Mouse (Mus musculus): ENCODE measurements at regions not wholly inside any gene's neighbourhood (a gene's known extent, or its start where the extent isn't known, plus 50 kb on each side); places are given as distances from the start of the nearest gene placed in this dataset.
A peak's percentile ranks its signal among the peaks of the same experiment; 100 is the strongest.

DNA sequence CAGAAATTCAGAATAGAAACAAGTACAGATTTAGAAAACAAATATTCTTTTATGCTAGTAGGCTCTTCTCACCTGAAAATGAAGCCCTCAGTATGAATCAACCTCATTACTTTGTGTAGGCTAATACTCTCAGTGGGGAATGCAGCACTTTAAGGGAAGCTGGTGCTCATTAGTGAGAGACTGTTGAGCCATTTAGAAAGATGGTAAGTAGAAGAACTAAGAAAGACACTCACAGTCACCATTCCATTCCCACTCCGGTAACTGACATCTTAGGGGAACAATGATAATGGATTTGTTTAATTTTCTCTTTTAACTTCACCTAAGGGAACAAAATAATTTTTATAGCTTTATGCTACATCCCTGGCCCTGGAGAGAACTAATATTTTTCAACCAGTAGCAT lies 648.0 kb upstream of the Nova1 start:
- DNase-seq = no peak

DNA sequence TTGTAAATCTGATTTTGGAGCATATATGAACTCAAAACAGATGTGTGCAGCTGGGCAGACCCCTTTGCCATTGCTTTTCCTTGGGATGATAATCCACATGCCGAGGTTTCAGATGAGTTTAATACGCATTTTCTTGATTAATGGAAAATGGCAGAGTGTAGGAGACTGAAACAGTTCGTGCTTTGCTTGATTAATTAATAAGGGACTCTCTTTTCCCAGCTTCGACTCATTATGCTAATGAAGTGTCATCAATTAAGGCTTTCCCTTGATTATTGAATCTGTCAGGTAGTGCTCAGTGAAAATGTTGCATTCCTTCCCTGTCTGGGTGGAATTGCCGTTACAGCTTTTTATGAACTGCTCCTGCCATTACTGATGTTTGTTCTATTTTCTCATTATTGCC lies 647.2 kb upstream of the Nova1 start:
- DNase-seq = no peak

DNA sequence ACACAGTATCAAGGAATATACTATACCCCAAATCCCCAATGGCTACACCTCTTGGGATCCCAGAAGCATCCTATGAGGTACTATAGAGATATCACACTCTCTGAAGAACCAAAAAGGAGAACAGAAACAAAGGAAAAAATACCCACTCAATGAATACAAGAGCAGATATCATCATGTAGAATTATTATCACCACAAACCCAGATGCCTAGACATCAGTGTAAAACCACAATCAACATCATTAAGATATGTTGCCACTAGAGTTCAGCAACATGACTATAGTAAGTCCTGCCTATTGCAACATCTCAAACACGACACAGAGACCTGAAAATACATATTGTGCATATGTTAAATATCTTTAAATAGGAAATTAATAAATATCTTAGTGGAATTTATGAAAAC lies 612.9 kb upstream of the Nova1 start:
- DNase-seq = no peak

DNA sequence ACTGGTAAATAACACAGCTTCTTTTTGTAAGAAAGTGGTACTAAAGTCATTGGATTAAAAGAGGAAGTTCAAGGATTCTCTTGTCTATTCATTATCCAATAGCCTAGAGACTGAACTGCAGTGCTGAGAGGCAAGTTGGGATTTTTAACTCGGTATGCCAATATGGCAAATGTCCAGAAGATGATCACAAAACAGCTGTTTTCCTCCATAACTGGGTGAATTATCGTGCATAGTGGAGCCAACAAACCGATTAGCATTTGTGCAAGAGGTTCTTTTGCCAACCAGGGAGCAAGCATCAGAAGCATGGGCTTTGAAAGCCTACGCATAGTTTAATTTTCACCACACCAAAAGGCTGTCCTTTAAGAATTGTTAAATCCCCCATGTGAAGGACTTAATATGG lies 593.5 kb upstream of the Nova1 start:
- no peak for DNase-seq

DNA sequence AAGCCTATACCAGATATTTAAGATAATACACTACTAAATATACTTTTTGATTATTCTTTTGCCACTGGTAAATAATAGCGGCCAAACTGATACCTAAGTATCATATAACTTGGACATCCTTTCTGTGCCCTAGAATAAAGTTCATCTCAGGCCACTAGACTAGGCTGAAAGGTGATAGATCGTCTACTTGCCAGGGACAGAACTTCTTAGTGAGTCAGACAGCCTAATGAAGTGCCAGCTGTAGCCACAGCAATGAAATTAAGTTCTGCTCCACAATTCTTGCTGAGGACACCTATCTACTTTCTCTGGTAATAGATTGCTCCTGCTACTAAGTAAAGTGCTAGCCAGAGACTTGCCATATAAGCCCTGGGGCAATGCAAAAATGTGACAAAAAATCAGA lies 587.8 kb upstream of the Nova1 start:
- DNase-seq = no peak

DNA sequence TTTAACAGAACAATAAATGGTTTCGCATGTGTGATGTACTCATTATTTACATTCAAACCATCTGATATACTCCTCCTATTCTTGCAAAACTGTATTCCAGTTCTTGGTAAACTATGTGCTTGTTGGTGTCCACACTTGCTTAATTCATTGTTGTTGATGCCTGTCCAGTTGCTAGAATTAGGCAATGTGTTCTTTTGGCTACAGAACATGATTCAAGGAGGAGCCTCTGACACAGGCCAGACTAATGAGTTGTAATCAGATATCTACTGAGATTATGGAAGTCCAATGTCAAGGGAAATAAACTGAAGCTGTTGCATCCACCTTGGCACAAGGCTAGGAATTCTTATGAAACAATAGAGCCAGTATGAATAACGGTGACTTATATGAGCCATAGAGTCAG lies 587.4 kb upstream of the Nova1 start:
- DNase-seq = no peak

DNA sequence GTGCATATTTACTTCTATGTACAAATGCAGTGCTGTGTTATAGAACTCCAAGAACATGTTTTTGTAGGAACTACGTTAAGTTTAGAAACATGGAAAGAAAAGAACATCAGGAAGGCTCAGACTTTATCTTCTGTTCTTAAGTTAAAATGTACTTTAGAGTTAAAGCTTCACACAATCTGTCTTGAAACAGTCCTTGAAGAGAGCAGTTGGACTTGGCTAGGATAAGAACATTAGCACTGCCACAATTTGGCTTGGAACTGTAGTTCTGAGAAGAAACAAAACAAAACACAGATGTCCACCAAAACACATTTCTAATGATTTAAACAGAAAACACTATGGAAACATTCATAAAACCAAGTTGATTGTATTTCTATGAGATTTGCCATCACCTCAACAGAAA lies 564.5 kb upstream of the Nova1 start:
- no peak for DNase-seq

DNA sequence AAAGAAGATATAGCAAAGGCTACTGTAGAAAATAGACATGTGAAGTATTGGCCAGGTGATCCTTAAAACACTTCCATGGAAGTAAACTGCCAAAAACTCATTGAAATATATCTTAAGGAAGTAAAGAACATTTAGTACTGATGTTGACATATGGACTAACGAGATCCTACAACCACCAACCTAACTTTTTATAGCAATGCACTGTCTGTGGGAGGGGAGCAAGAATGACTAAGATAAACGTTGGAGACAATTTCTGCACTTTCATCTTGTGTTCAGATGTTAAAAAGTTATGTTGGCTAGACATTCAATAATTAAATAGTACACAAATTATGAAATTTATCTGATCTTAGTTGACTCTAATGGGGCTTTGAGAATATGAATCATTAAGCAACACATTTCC lies 534.5 kb upstream of the Nova1 start:
- DNase-seq = no peak

DNA sequence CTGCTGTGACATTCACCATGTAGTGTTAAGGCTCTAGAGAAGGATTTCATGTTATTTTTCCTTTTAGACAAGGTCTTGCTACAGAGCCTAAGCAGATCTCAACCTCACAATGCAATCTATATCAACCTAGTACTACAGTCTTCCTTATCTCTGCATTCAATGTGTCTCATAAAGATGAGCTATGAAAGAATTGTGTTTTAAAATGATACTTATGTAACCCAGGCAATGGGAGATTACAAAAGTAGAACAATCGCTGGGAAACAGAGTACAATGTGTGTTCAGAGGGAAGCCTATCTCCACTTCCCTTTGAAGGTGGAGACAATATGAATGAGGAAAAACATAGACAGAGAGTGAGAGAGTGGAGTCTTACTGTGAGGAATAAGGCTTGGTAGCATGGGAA lies 532.5 kb upstream of the Nova1 start:
- DNase-seq = no peak

DNA sequence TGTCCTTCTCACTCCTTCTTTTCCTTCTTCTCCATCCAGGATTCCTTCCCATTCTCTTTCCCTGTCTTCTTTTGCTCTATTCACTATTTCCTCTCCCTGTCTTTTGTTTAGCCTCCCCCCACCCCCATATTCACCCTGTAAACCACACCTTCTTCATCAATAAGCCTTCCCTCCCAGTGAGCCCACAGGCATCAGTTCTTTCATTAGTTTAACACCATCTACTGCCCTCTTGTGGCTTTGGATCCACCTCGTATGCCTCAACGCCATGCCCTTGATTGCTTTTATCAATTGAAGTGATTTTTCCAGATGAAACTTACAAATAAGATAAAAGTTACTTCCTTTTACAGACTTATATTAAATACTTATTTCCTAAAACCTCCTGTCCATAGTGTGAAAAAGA lies 494.7 kb upstream of the Nova1 start:
- DNase-seq = peak; percentile 6 to 54

DNA sequence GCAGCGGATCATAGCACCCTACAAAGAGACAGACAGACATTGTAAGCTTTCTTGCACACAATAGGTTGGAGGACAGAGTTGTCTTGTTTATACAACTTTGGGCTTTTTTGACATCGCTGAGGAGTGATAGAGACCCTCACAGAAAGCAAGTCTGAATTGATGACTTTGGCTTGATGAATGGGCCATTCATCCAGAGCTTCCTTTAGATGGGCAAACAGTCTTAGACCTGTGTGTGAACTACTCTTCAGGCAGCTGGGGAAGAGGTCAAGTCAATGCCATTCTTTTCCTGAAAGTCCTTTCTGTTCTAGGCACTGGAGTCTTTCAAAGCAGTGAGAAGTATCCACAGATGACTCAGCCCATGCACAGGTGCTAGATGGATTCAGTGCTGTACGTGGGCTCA lies 457.2 kb upstream of the Nova1 start:
- no peak for DNase-seq

DNA sequence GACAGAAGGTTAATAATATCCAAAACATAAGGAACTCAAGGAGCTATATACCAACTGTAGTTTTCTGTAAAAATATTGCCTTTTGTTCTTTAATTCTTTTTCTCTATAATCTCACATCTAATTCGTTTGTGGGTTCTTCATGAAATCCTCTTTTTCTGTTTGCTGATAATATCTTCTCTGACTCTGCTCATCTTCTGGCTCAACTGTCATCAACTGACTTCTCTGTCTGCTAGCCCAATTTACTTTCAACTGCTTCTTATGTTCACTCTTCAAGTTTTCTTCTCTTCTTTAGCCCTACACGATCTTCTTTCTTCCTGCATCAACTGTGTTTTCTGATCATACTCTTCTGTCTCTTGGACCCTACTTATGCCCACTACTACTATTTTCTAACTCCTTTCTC lies 453.6 kb upstream of the Nova1 start:
- DNase-seq = no peak

DNA sequence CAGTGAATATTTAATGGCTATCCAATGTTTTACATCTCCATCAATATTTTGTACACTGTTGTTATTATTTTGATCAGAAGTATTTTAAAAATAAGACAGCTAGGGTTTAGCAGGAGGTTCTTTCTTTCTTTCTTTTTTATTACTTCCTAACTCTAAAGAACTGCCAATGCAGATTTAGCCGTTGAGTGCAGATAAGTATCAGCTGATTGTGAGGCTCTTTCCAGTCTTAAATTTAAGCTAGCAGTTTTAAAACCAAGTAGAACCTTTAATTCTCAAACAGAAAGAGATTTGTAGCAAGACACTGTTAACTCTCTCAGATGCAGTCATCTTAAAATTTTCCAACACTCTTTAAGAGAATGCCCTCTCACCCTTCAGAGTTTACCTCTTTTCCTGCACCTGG lies 445.4 kb upstream of the Nova1 start:
- no peak for DNase-seq

DNA sequence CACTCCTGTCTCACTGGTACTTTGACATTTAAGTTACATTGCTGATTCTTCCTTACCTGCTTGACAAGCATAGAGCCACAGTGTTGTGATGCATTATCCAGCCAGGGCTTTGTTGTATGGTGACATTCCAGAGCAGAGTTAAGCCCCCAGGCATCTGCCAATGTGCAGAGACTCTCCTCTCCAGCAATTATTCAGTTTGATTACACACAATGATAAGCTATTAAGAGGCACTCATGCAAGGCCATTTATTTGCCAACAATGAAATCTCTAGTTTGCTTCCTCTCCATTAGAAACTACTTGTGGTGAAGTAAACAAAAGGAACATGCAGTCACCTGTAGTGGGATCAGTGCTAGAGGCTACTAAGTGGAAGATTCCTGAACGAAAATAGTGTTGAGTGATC lies 444.7 kb upstream of the Nova1 start:
- DNase-seq = no peak

DNA sequence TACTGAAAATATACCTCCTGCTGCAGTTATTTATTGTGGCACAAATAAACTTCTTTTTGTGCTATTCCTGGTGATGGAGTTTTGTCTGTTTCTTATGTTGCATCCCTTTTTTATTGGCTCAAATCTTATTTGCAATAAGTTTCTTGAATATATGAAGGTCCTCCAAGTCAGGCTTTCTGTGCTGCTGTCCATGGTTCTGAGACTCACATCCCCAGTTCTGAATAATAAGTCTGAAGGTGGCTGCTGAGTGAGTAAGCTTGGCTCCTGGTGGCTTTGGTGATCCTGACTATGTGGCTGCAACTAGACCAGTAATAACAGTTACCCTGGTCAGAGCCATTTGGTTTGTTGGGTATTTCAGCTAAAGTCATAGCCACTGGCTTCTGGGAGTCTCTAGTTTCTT lies 433.6 kb upstream of the Nova1 start:
- no peak for DNase-seq

DNA sequence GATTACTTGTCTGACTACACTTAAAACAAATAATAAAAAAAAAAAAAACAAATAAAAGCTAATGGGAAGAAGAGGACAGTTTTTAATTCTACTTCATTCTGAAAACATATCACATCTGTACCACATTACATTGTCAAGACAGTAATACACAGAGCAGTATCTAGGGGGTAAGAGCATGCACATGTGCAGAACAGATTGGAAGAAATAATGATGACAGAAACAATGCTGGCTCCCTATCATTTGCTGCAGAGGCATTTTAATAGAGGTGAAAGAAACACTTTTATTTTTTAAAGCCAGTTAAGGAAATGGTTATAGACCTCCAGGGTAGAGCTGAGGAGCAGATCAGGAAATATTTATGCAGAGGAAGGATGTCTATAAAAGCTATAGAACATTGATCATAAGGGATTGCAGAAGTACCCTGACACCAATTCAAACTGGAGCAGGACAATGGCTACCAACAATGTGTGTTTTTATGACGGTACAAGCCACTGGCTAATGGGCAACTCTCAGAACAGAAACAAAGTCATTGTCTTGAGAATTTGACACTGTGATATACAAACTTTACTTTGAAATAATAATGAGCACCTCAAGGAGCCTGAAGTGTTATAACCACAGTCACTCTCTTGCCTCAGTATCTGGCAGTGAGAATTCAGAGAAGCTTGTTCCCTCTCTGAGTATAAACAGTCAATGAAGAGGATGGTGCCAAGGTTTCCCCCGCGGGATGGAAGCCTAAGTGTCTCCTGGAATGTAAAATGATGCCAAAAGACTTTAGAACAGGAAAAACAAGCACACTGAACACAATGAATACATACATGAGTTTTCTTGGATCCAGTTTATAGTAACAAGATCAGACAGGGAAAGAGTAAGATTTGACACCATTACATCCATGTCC lies 425.1 kb upstream of the Nova1 start:
- no peak for DNase-seq

DNA sequence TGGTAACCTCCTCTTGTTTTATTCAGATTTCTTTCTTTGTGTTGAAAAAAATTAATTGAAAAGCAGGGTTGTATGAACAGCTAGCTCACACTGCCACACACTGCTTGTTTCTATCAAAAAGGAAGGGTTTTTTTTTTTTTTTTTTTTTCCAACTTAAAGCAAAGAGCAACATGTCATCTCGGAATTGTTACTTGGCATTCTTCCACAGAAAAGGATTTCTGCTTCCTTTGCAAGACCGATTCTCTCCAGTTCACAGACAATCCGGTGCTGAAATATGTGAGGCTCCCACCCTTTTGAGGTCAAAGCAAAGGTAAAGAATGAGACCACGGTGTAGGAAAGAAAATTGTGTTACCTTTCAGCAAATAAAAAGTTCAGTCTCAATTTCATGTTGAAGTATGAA lies 401.3 kb upstream of the Nova1 start:
- no peak for DNase-seq

DNA sequence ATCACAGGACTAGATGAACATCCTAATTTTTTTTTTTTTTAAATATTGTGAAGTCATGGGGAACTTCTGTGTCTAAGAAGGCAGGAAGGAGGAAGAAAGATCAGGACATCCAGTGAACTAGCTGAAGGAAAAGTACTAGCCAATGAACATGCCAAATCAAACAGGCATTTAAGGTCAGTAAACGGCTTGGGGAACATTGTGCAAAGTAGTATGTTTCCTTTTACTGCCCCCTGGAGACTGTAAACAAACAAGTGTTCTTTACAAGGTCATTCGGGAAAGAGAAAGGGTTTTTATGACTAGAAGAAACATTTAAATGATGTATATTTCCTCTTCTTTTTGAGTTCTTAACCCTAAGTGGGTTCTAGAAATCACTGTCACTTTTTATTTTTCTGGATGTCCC lies 400.6 kb upstream of the Nova1 start:
- DNase-seq = peak in 1 of 2 experiments; percentile 9

DNA sequence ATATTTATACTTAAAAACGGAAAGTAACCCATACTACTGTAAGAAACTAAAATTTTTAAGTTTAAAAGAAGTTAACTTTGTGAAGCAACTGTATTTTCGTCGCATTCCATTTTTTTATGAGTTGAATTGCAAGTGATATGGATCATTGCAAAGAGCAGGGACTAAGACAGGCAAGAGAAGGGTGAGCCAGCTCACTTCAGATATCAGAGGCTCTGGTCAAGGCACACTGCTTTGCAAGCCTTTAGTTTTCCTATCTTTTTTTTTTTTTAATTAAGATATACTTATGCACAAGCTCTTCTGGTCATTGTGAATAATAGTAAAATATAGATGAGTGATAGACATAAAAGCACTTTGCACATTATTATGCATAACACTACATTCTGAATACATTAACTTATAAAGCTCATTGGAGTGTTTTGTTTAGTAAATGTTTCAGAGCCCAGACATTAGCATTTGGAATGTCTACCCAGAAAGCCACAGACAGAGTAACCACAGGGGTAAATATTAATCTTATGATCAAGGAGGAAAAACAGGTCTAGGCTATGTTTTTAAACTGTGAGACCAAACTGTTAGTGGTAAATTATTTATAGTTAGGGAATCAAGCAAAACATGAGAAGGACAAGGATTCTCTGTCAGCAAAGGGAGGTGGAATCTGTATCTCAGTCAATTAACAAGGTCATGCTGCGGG lies 392.8 kb upstream of the Nova1 start:
- no peak for DNase-seq

DNA sequence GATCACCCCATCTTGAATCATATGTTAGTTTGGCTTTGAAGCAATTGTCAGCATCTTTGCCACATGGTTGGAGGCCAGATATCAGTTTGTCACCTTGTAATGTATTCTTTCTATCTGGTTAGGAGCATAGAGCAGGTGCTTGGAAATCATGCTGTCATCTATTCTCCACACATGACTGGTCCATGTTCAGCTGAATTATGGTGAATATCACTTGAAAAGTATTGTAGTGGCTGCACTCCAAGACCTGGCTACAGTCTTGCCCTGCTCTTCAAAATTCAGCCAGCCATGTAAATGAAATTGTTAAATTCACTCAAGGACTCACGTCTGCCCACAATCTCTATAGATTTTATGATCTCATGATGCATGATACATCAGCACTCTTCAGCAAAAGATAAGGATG lies 384.2 kb upstream of the Nova1 start:
- no peak for DNase-seq

DNA sequence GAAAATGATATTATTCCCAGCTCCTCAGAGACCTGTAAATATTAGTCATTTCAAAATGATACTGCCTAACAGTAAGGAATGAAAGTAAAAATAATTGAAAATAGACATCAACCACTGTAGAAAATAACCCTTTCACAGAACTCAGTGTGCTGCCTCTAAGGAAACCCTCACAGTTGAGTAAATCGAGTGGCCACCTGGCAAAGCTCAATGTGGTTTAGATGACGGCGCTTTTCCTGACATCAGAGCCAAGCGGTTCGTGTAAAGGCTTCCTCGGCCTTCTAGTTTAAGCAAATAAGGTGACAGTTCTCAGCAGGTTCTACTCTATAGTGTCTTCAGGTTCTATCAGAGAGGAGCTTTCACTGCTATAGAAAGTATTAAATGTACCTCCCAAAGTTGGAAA lies 379.9 kb upstream of the Nova1 start:
- DNase-seq = peak in 1 of 2 experiments; percentile 15

DNA sequence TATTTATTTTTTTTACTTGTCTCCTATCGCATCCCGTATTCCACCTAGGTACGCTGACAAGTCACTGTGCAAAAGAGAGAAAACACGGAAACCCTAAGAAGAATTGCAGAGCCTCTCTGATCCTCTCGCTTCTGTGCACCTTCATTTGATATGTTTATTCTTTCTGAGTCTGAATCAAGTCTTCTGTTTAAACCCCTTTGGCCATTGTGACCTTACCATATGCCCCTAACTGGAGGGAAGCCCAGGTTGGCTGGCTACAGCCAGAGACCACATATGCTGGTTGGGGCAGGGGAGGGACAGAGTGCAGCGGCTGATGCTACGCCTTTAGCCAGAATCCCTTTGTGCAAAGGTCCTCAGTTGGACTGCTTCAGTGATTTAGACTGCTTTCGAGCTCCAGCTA lies 346.0 kb upstream of the Nova1 start:
- DNase-seq = peak; percentile 83 to 85

DNA sequence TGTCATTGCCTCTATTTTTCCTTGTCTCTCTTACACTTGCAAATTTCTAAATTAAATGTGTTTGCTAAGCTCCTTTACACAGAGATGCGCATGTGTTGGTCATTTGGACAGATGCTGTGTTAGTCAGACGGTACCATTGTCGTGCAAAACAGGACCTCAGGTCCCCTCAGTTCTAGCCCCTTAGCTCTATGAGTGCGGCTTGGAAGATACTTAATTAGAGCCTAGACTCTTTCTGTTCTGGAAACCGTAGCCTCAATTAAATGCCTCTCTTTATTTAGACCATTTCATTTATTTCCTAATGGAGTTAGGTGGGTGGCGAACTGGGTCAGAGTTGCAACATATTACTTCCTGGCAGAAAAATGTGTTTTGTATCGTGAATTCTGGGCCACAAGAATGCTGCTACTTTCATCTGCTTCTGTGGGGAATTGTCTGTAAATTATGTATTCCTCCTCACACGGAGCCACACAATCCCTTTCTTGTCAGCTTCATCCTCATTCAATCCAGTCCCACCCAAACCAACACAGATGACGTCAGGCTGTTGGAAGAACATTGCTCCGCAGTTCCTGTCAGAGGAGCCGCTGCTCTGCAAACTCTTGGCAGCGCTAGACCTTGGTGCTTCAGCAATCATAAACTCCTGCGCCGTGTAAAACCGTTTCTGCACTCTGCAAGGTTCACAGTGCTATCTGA lies 345.4 kb upstream of the Nova1 start:
- DNase-seq = peak; percentile 79 to 80

DNA sequence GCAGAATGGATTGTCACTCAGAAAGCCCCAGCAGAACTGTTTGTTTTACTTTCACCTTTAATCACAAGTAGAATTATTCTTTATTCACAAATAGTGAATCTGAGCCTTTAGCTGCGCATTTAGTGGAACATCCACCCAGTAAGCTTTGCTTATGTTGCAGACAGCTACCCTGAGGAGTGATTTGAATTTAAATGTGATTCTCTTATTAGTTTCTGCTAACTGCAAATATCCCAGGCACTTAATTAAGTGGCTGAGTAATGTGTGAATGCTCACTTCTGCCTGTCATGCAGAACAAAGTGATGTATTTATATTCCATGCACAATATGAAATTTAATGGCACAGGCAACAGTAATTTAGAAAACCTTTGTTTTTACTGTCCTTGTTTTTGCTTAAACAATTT lies 344.4 kb upstream of the Nova1 start:
- no peak for DNase-seq
